8 mouse cellular contexts compared by ENCODE assay signal in genomic region chr3:30647440-30648090, GRCm38 (mm10). TPM values are rescaled to one million over a fixed set of nuclear protein-coding genes. Genes with fewer than 3 reads are reported as not detected.
DNase-seq lines count a peak whose midpoint lies in the region; ATAC-seq lines count a peak whose summit lies in the region.

Gene Lrrc34, minus strand, starts transcription at chr3:30647869.

- no peaks in the 10 kb centered on the region for H3K9me3 ChIP-seq in heart, embryonic 15.5 days (replicated peaks)
- no peaks in the 10 kb centered on the region for H3K9me3 ChIP-seq in kidney, embryonic 16.5 days (ENCODE audit: low read length)

- intact Hi-C loops in left cerebral cortex, postnatal 25 days (cut with DNase I) = no loop called here
- intact Hi-C loops in left cerebral cortex, postnatal 36 days (cut with DNase I) = no loop called here

- H3K27me3 ChIP-seq in heart, embryonic 15.5 days = peaks cover 27% of the 10 kb centered on the region; the same call in 1 of the 2 replicates
- peaks cover 21% of the 10 kb centered on the region for H3K27me3 ChIP-seq in kidney, embryonic 16.5 days (ENCODE audit: insufficient read depth, low read length)

- ATAC-seq in heart, embryonic 15.5 days (replicated peaks; ENCODE audit: insufficient number of reproducible peaks, insufficient read depth, low FRiP score, low read depth) = peak; percentile 75
- ATAC-seq in kidney, embryonic 16.5 days (ENCODE audit: low FRiP score, low TSS enrichment) = peak; percentile 93
- no peak for ATAC-seq in frontal cortex, adult (ENCODE audit: low TSS enrichment)

- peak within 1 kb of the TSS; percentile 47 for H3K9ac ChIP-seq in heart, embryonic 15.5 days
- peak within 1 kb of the TSS; percentile 63 for H3K9ac ChIP-seq in kidney, embryonic 16.5 days (replicated peaks; ENCODE audit: low read length)

- peak within 1 kb of the TSS; percentile 77 for H3K4me2 ChIP-seq in heart, embryonic 15.5 days
- peak within 1 kb of the TSS; percentile 69 for H3K4me2 ChIP-seq in kidney, embryonic 16.5 days (replicated peaks; ENCODE audit: low read depth, low read length)

- H3K36me3 ChIP-seq in heart, embryonic 15.5 days = no peaks in the 10 kb centered on the region
- H3K36me3 ChIP-seq in kidney, embryonic 16.5 days (ENCODE audit: insufficient read depth, low read length) = no peaks in the 10 kb centered on the region

- H3K27ac ChIP-seq in heart, embryonic 15.5 days = no peak within 1 kb of the TSS
- no peak within 1 kb of the TSS for H3K27ac ChIP-seq in kidney, embryonic 16.5 days (ENCODE audit: low read length)

- peaks cover 19% of the 10 kb centered on the region for H3K4me1 ChIP-seq in heart, embryonic 15.5 days (replicated peaks)
- H3K4me1 ChIP-seq in kidney, embryonic 16.5 days (ENCODE audit: insufficient read depth, low read length) = peaks cover 11% of the 10 kb centered on the region; the same call in 1 of the 2 replicates

- WGBS in heart, embryonic 15.5 days = 3% methylated on average over 25 of the region's 25 CpGs
- 3% methylated on average over 25 of the region's 25 CpGs for WGBS in kidney, embryonic 16.5 days

- DNase-seq in left cerebral cortex, postnatal 25 days (ENCODE audit: low spot score in 2 of 2) = peak; percentile 8 to 12
- DNase-seq in left cerebral cortex, postnatal 36 days (ENCODE audit: low spot score in 2 of 2) = no peak
- peak; percentile 93 for DNase-seq in embryo, embryonic 10 days (ENCODE audit: low spot score)
- peak; percentile 49 for DNase-seq in lung, postnatal 14 days
- DNase-seq in ovary, postnatal 36 days (ENCODE audit: low spot score) = peak; percentile 55

- H3K4me3 ChIP-seq in heart, embryonic 15.5 days = peak within 1 kb of the TSS; percentile 45
- H3K4me3 ChIP-seq in kidney, embryonic 16.5 days (ENCODE audit: low read length) = peak within 1 kb of the TSS; percentile 49

RNA-seq across cellular contexts. Expression of gene Lrrc34, which starts in this region (rescaled TPM):
- under 1 TPM in 1 of 2 experiments, not detected in 1; 0.16 TPM for total RNA-seq in left cerebral cortex, postnatal 25 days (2021)
- total RNA-seq in left cerebral cortex, postnatal 36 days (2021) = not detected
- 0.49 and 0.74 TPM in 2 replicates for polyA plus RNA-seq in heart, embryonic 15.5 days (2015; fragmentation: Nextera tagmentation; extraction: Ambion mirVana)
- polyA plus RNA-seq in kidney, embryonic 16.5 days (2015; fragmentation: Nextera tagmentation; extraction: Ambion mirVana) = 2.4 and 2.9 TPM in 2 replicates

Comparison
In these comparisons a context has a peak if more than half of its experiments do, and no peak if none do; other contexts are left out.
1. Peak in DNase-seq in left cerebral cortex, postnatal 25 days; RNA of the gene not detected or under 1 TPM.
2. Peak in ATAC-seq, H3K4me3 ChIP-seq, H3K9ac ChIP-seq and H3K4me2 ChIP-seq in heart, embryonic 15.5 days; RNA of the gene not detected or under 1 TPM.
3. DNase-seq: peak in embryo, embryonic 10 days (single experiment), lung, postnatal 14 days (single experiment) and ovary, postnatal 36 days (single experiment); none in left cerebral cortex, postnatal 36 days (0 of 2).